In genomic region chr6:92219445-92219844, GRCm38 (mm10) we compare ENCODE assay signal across 9 mouse cellular contexts. TPM values are rescaled to one million over a fixed set of nuclear protein-coding genes. Genes with fewer than 3 reads are reported as not detected.
DNase-seq lines count a peak whose midpoint lies in the region; ATAC-seq and TF ChIP-seq lines count a peak whose summit lies in the region.
"Had no signal": no experiment of that assay in that cellular context is flagged by ENCODE, and none has a peak within 500 bp of the region (broad histone marks: within the 10 kb centered on the region; RNA-seq: fewer than 3 reads in every experiment).

No protein-coding gene starts in this region.

- CTCF ChIA-PET in Patski (lab: Charles Lee) = interaction anchor here (0.5 to 4.4 kb wide), 7 partner anchors 9 to 50 kb away, joined by 3 to 35 read pairs (median 3); no protein-coding TSS in a partner anchor

- H3K9ac ChIP-seq in neural tube, embryonic 11.5 days (ENCODE audit: low read length) = no peak overlapping the region
- H3K9ac ChIP-seq: liver, embryonic 15.5 days had no signal

- no peak overlapping the region for H3K4me3 ChIP-seq in neural tube, embryonic 11.5 days (ENCODE audit: low read depth, low read length)
- no peak overlapping the region for H3K4me3 ChIP-seq in thymus, adult 2 months (ENCODE audit: control insufficient read depth, insufficient read depth, low read length)
- H3K4me3 ChIP-seq: liver, embryonic 15.5 days had no signal

- peak; percentile 39 to 58 for DNase-seq in heart, postnatal 10 days
- DNase-seq in heart, postnatal 25 days (ENCODE audit: low spot score) = no peak
- DNase-seq in A20 (ENCODE audit: low read depth, low spot score) (peak; percentile 63), Patski (ENCODE audit: low read depth, low spot score) (no peak)
- peak; percentile 12 to 17 for DNase-seq in frontal cortex, postnatal 25 days (ENCODE audit: low spot score in 2 of 2)
- peak; percentile 25 to 49 for DNase-seq in layer of hippocampus, postnatal 25 days (ENCODE audit: extremely low spot score in 1 of 2, low spot score in 1 of 2)
- peak; percentile 30 for DNase-seq in neural tube, embryonic 11.5 days (ENCODE audit: low spot score)
- DNase-seq in thymus, adult 2 months = no peak

- POLR2A ChIA-PET in Patski (lab: Charles Lee) = no interaction called here

- in situ Hi-C loops in Patski (cut with MboI; ENCODE audit: low pct_unique_long_range_greater_than_20kb) = loop anchor here (5.0 kb wide), 1 partner anchor 53 kb away; no protein-coding TSS in a partner anchor

- TF ChIP-seq CTCF in Patski (IDR thresholded peaks at IDR 0.05) = peak; percentile 82
- no peak for TF ChIP-seq CTCF in thymus, adult 2 months (IDR thresholded peaks at IDR 0.05; ENCODE audit: borderline replicate concordance, control insufficient read depth, extremely low read depth, insufficient read depth, low read length, poor library complexity)

- WGBS in neural tube, embryonic 11.5 days = 61% methylated on average over 3 of the region's 3 CpGs
- WGBS in thymus, adult 2 months = 48% methylated on average over 3 of the region's 3 CpGs

- H3K27me3 ChIP-seq in Patski = peaks cover 8% of the 10 kb centered on the region
- no peaks in the 10 kb centered on the region for H3K27me3 ChIP-seq in neural tube, embryonic 11.5 days (ENCODE audit: control insufficient read depth, insufficient read depth, low read length)
- no peaks in the 10 kb centered on the region for H3K27me3 ChIP-seq in thymus, adult 2 months (ENCODE audit: control insufficient read depth, insufficient read depth, low read length)
- H3K27me3 ChIP-seq: liver, embryonic 15.5 days had no signal

- no peaks in the 10 kb centered on the region for H3K4me1 ChIP-seq in neural tube, embryonic 11.5 days (ENCODE audit: control insufficient read depth, insufficient read depth, low read length)
- H3K4me1 ChIP-seq in thymus, adult 2 months (replicated peaks; ENCODE audit: control insufficient read depth, insufficient read depth, low read length) = no peaks in the 10 kb centered on the region; the same call in 1 of the 2 replicates

- no peak overlapping the region for H3K27ac ChIP-seq in neural tube, embryonic 11.5 days (ENCODE audit: low read depth, low read length)
- no peak overlapping the region for H3K27ac ChIP-seq in thymus, adult 2 months (ENCODE audit: control insufficient read depth, insufficient read depth, low read length)
- H3K27ac ChIP-seq: liver, embryonic 15.5 days had no signal

- H3K36me3 ChIP-seq in neural tube, embryonic 11.5 days (ENCODE audit: control insufficient read depth, insufficient read depth, low read length) = no peaks in the 10 kb centered on the region
- no peaks in the 10 kb centered on the region for H3K36me3 ChIP-seq in thymus, adult 2 months (ENCODE audit: control insufficient read depth, insufficient read depth, low read length)
- H3K36me3 ChIP-seq: liver, embryonic 15.5 days had no signal

- H3K9me3 ChIP-seq in neural tube, embryonic 11.5 days (ENCODE audit: control insufficient read depth, low read length) = no peaks in the 10 kb centered on the region
- H3K9me3 ChIP-seq: liver, embryonic 15.5 days had no signal

- no peak for TF ChIP-seq POLR2A in thymus, adult 2 months (IDR thresholded peaks at IDR 0.05; ENCODE audit: control insufficient read depth, extremely low read depth, insufficient read depth, low read length, poor library complexity)

- no peak for ATAC-seq in Patski
- ATAC-seq in neural tube, embryonic 11.5 days (ENCODE audit: insufficient read depth, low FRiP score, low TSS enrichment) = no peak

- no peak overlapping the region for H3K4me2 ChIP-seq in neural tube, embryonic 11.5 days (ENCODE audit: low read depth)
- H3K4me2 ChIP-seq: liver, embryonic 15.5 days had no signal

- intact Hi-C loops in heart, postnatal 10 days (cut with DNase I) = loop anchor here (1.0 kb wide), 1 partner anchor 50 kb away; no protein-coding TSS in a partner anchor
- intact Hi-C loops in heart, postnatal 25 days (cut with DNase I) = loop anchor here (1.0 kb wide), 1 partner anchor 50 kb away; no protein-coding TSS in a partner anchor

RNA-seq across cellular contexts. Expression of gene Rbsn, which starts 4.7 kb away (rescaled TPM):
- 10 to 100 TPM; 15.2 to 17.4 TPM for total RNA-seq in heart, postnatal 10 days (2021)
- total RNA-seq in heart, postnatal 25 days (2021) = 10 to 100 TPM; 12.4 to 16.4 TPM
- 21.7 TPM for polyA plus RNA-seq in Patski (2021)
- 10 to 100 TPM; 36.1 to 38.7 TPM for total RNA-seq in layer of hippocampus, postnatal 25 days (2021)
- polyA plus RNA-seq in neural tube, embryonic 11.5 days (2014; fragmentation: Nextera tagmentation; extraction: Ambion mirVana) = 19.1 and 21.4 TPM in 2 replicates
- 9.9 and 10.2 TPM in 2 replicates for polyA plus RNA-seq in thymus, adult 2 months (2012; rRNA removed)

RNA-seq across cellular contexts. Expression of gene Trh, which starts 25.0 kb away (rescaled TPM):
- total RNA-seq in heart, postnatal 10 days (2021) = not detected
- not detected for total RNA-seq in heart, postnatal 25 days (2021)
- polyA plus RNA-seq in Patski (2021) = not detected
- 1 to 10 TPM; 1.3 to 1.7 TPM for total RNA-seq in layer of hippocampus, postnatal 25 days (2021)
- 0.16 TPM in 1 of 2 replicates, not detected in the other for polyA plus RNA-seq in neural tube, embryonic 11.5 days (2014; fragmentation: Nextera tagmentation; extraction: Ambion mirVana)
- 0.20 TPM in 2 replicates for polyA plus RNA-seq in thymus, adult 2 months (2012; rRNA removed)
- polyA plus RNA-seq: liver, embryonic 15.5 days had no signal

RNA-seq across cellular contexts. Expression of gene Mrps25, which starts 35.6 kb away (rescaled TPM):
- total RNA-seq in heart, postnatal 10 days (2021) = 10 to 100 TPM; 55.9 to 60.1 TPM
- 10 to 100 TPM; 86.3 to 92.9 TPM for total RNA-seq in heart, postnatal 25 days (2021)
- 92.5 TPM for polyA plus RNA-seq in Patski (2021)
- 10 to 100 TPM; 50.0 to 56.0 TPM for total RNA-seq in layer of hippocampus, postnatal 25 days (2021)
- polyA plus RNA-seq in neural tube, embryonic 11.5 days (2014; fragmentation: Nextera tagmentation; extraction: Ambion mirVana) = 82.3 and 85.0 TPM in 2 replicates
- 16.6 and 16.9 TPM in 2 replicates for polyA plus RNA-seq in thymus, adult 2 months (2012; rRNA removed)

Comparison
In these comparisons a context has a peak if more than half of its experiments do, and no peak if none do; other contexts are left out.
1. DNase-seq: peak in heart, postnatal 10 days (2 of 2), A20 (single experiment), frontal cortex, postnatal 25 days (2 of 2), layer of hippocampus, postnatal 25 days (2 of 2) and neural tube, embryonic 11.5 days (single experiment); none in heart, postnatal 25 days (single experiment), Patski (single experiment) and thymus, adult 2 months (single experiment).